Mouse (Mus musculus) embryo, embryonic 9.5 days (tissue): ENCODE data around the gene Pgm5.
A peak's percentile ranks its signal among the peaks of the same experiment; 100 is the strongest.
"Not testable (repeated sequence)": the region's sequence is repeated elsewhere in the genome, so short reads cannot be mapped to it uniquely, and the experiment has no call there.

Source experiments
- DNase-seq: peaks from one replicate; pipeline ENCODE4 v3.0.0-alpha.2; 2017; ENCODE audit errors: extremely low spot score

Gene Pgm5

GRCm38 (mm10) chr19:24707071-24707906 lies 154.4 kb downstream of the Pgm5 start:
- DNase-seq = no peak

- peak; percentile 54 for DNase-seq
These were observed 156.3 kb downstream of the Pgm5 start for GRCm38 (mm10) chr19:24705395-24705794.

GRCm38 (mm10) chr19:24704326-24704725 lies 157.3 kb downstream of the Pgm5 start:
- no peak for DNase-seq

GRCm38 (mm10) chr19:24703680-24704079 lies 158.0 kb downstream of the Pgm5 start:
- no peak for DNase-seq

GRCm38 (mm10) chr19:24703168-24703567 lies 158.5 kb downstream of the Pgm5 start:
- not testable (repeated sequence) for DNase-seq

- no peak for DNase-seq
These were observed 159.9 kb downstream of the Pgm5 start for GRCm38 (mm10) chr19:24701716-24702115.

- DNase-seq = no peak
These were observed 161.0 kb downstream of the Pgm5 start for GRCm38 (mm10) chr19:24700664-24701063.

- no peak for DNase-seq
These were observed 161.7 kb downstream of the Pgm5 start for GRCm38 (mm10) chr19:24699910-24700309.

GRCm38 (mm10) chr19:24699196-24699595 lies 162.5 kb downstream of the Pgm5 start:
- DNase-seq = no peak

- DNase-seq = no peak
These were observed 163.0 kb downstream of the Pgm5 start for GRCm38 (mm10) chr19:24698651-24699050.

GRCm38 (mm10) chr19:24697946-24698345 lies 163.7 kb downstream of the Pgm5 start:
- DNase-seq = no peak

GRCm38 (mm10) chr19:24692691-24693090 lies 169.0 kb downstream of the Pgm5 start:
- DNase-seq = no peak

GRCm38 (mm10) chr19:24689531-24689930 lies 172.1 kb downstream of the Pgm5 start:
- DNase-seq = no peak

GRCm38 (mm10) chr19:24688327-24688726 lies 173.3 kb downstream of the Pgm5 start:
- no peak for DNase-seq

- no peak for DNase-seq
These were observed 175.2 kb downstream of the Pgm5 start for GRCm38 (mm10) chr19:24686411-24686810.

- DNase-seq = no peak
These were observed 178.5 kb downstream of the Pgm5 start for GRCm38 (mm10) chr19:24683016-24683720.

GRCm38 (mm10) chr19:24677242-24677984 lies 184.2 kb downstream of the Pgm5 start:
- no peak for DNase-seq

- no peak for DNase-seq
These were observed 185.2 kb downstream of the Pgm5 start for GRCm38 (mm10) chr19:24676429-24676828.

- no peak for DNase-seq
These were observed 187.9 kb downstream of the Pgm5 start, which contains the start of gene Tmem252 for GRCm38 (mm10) chr19:24673762-24674161. TSS of gene Tmem252 (plus strand) at chr19:24674008.

GRCm38 (mm10) chr19:24673331-24673730 lies 188.3 kb downstream of the Pgm5 start:
- DNase-seq = no peak

- no peak for DNase-seq
These were observed 189.2 kb downstream of the Pgm5 start for GRCm38 (mm10) chr19:24672366-24672960.

GRCm38 (mm10) chr19:24671571-24671970 lies 190.1 kb downstream of the Pgm5 start:
- peak; percentile 28 for DNase-seq
